In the genomic region with DNA sequence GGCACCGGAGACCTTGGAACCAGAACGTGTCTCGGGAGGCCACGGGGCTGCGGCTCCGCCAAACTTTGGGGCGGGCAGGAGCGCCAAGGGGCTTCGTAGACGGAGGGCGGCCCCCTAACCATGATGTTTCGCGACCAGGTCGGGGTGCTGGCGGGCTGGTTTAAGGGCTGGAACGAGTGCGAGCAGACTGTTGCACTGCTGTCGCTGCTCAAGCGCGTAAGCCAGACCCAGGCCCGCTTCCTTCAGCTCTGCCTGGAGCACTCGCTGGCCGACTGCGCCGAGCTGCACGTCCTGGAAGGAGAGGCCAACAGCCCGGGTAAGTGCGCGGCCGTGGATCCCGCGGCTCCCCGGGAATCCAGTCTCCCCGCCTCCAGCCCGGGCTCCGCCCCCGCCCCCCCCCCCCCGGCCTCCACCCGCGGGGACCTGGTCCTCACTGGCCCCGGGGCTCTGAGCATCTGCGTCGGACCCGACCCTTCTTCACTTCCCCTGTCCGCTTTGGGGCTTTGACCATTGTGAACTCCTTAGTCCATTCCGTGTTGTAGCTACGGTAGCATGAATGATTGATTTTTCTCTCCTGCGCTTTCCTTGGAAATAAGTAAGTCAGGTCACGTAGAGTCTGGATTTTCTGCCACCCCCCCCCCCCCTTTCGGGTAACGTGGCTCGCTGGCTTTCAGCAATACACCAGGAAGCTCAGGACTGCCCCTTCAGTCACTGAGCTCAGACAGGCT, we compare ENCODE assay signal across 7 mouse cellular contexts. TPM values are rescaled to one million over a fixed set of nuclear protein-coding genes. Genes with fewer than 3 reads are reported as not detected.
A peak's percentile ranks its signal among the peaks of the same experiment; 100 is the strongest.
DNase-seq lines count a peak whose midpoint lies in the region; ATAC-seq and TF ChIP-seq lines count a peak whose summit lies in the region.

No protein-coding gene starts in this region.

- peak; percentile 13 for ATAC-seq in inflammation-experienced regulatory T-cells, adult 6 months

- intact Hi-C loops in gastrocnemius, postnatal 14 days (cut with DNase I; ENCODE audit: low total_unique reads) = loop anchor here (5.0 kb wide), 2 partner anchors 47 to 117 kb away; no protein-coding TSS in a partner anchor
- intact Hi-C loops in left cerebral cortex, postnatal 10 days (cut with DNase I) = loop anchor here (2.0 to 5.0 kb wide), 2 partner anchors 117 to 202 kb away; no protein-coding TSS in a partner anchor

- TF ChIP-seq CTCF in small intestine, adult 2 months (IDR thresholded peaks at IDR 0.05; ENCODE audit: extremely low read depth, insufficient read length, insufficient replicate concordance, low read depth, low read length) = no peak

- under 1% methylated on average over 50 of the region's 52 CpGs for WGBS in midbrain, embryonic 10.5 days
- under 1% methylated on average over 49 of the region's 52 CpGs for WGBS in small intestine, adult 2 months

- H3K27ac ChIP-seq in midbrain, embryonic 10.5 days (replicated peaks) = peak overlapping the region; percentile 91
- H3K27ac ChIP-seq in small intestine, adult 2 months (ENCODE audit: insufficient read depth, low read depth, low read length) = peak overlapping the region; percentile 50

- peaks cover 53% of the 10 kb centered on the region for H3K4me1 ChIP-seq in midbrain, embryonic 10.5 days
- H3K4me1 ChIP-seq in small intestine, adult 2 months (ENCODE audit: control insufficient read depth, insufficient read depth, insufficient read length, low read length) = peaks cover 20% of the 10 kb centered on the region

- H3K4me3 ChIP-seq in midbrain, embryonic 10.5 days = peak overlapping the region; percentile 77
- peak overlapping the region; percentile 67 for H3K4me3 ChIP-seq in small intestine, adult 2 months (ENCODE audit: low read depth, low read length)

- H3K36me3 ChIP-seq in midbrain, embryonic 10.5 days = peaks cover 8% of the 10 kb centered on the region
- no peaks in the 10 kb centered on the region for H3K36me3 ChIP-seq in small intestine, adult 2 months (ENCODE audit: control insufficient read depth, insufficient read depth, low read length)

- no peaks in the 10 kb centered on the region for H3K9me3 ChIP-seq in midbrain, embryonic 10.5 days (replicated peaks)

- H3K27me3 ChIP-seq in midbrain, embryonic 10.5 days (ENCODE audit: low read depth, poor library complexity, severe bottlenecking) = peaks cover 19% of the 10 kb centered on the region
- H3K27me3 ChIP-seq in small intestine, adult 2 months (ENCODE audit: control insufficient read depth, insufficient read depth, low read length) = peaks cover 36% of the 10 kb centered on the region

- peak; percentile 35 for DNase-seq in adrenal gland, adult 8-10 months
- peak; percentile 80 for DNase-seq in embryo, embryonic 10 days (ENCODE audit: low spot score)
- DNase-seq in gastrocnemius, postnatal 14 days = peak; percentile 69
- DNase-seq in left cerebral cortex, postnatal 10 days (ENCODE audit: extremely low spot score in 1 of 2, low spot score in 2 of 2) = peak; percentile 36 to 74
- peak; percentile 81 for DNase-seq in midbrain, embryonic 10.5 days (ENCODE audit: low spot score)

- TF ChIP-seq POLR2A in small intestine, adult 2 months (IDR thresholded peaks at IDR 0.05; ENCODE audit: low read depth, low read length) = no peak

RNA-seq across cellular contexts. Expression of a gene that starts 2.2 kb away (rescaled TPM):
- 10 to 100 TPM; 22.1 to 27.0 (median 25.8) TPM for total RNA-seq in adrenal gland, adult 8-10 months (2022)
- 10 to 100 TPM; 29.2 to 42.4 TPM for total RNA-seq in gastrocnemius, postnatal 14 days (2021)
- polyA plus RNA-seq in inflammation-experienced regulatory T-cells, adult 6 months (2017; shearing (Covaris generic)) = not detected
- 10 to 100 TPM; 20.5 to 22.8 TPM for total RNA-seq in left cerebral cortex, postnatal 10 days (2021)
- polyA plus RNA-seq in midbrain, embryonic 10.5 days (2016; fragmentation: Nextera tagmentation; extraction: Ambion mirVana) = 3.3 and 3.8 TPM in 2 replicates
- 3.2 and 4.1 TPM in 2 replicates for polyA plus RNA-seq in small intestine, adult 2 months (2012; rRNA removed)

RNA-seq across cellular contexts. Expression of a gene that starts 52.9 kb away (rescaled TPM):
- 10 to 100 TPM; 45.7 to 61.9 (median 57.2) TPM for total RNA-seq in adrenal gland, adult 8-10 months (2022)
- total RNA-seq in gastrocnemius, postnatal 14 days (2021) = 10 to 100 TPM; 38.2 to 39.0 TPM
- polyA plus RNA-seq in inflammation-experienced regulatory T-cells, adult 6 months (2017; shearing (Covaris generic)) = 10 to 100 TPM in 2 of 3 experiments, 1 to 10 TPM in 1; 8.2 to 12.2 (median 11.3) TPM
- 10 to 100 TPM; 11.5 to 13.9 TPM for total RNA-seq in left cerebral cortex, postnatal 10 days (2021)
- 36.4 and 37.6 TPM in 2 replicates for polyA plus RNA-seq in midbrain, embryonic 10.5 days (2016; fragmentation: Nextera tagmentation; extraction: Ambion mirVana)
- 6.4 and 10.3 TPM in 2 replicates for polyA plus RNA-seq in small intestine, adult 2 months (2012; rRNA removed)

Comparison
In these comparisons a context has a peak if more than half of its experiments do, and no peak if none do; other contexts are left out.
1. Peak in every context shown above with its lines: DNase-seq, ATAC-seq, H3K4me3 ChIP-seq and H3K27ac ChIP-seq.